Mouse (Mus musculus): ENCODE results near the gene Kcnma1. TPM values are rescaled to one million over a fixed set of nuclear protein-coding genes. Genes with fewer than 3 reads are reported as not detected.

Kcnma1 gene
- polyA plus RNA-seq, 1 experiment from 2014 or later, result 2.1 TPM

DNA sequence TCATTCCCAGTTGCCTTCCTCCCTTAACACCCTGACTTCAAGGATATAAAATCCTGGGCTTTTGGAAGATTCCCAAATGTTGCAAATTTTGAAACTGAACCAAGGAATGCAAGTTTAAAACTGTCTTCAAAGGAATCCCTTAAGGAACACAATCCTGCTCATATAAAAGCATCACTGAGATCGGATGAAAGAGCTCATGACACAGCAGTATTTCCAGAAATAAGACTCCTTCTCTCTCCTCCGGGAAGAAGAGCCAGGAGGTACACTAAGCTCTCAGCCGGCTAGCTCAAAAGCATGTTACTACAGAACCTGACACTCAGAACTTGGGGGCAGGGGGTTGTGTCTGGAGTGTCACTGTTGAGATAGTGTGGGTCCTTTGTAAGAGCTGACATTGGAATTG, 325.8 kb downstream of the Kcnma1 start:
- peak; percentile 11 for DNase-seq (ENCODE audit: low spot score)
- no peak overlapping the region for H3K4me3 ChIP-seq (replicated peaks; ENCODE audit: low read depth, low read length)
- 33% methylated on average over 3 of the region's 3 CpGs for WGBS
- H3K9me3 ChIP-seq (replicated peaks; ENCODE audit: low read length), result no peaks in the 10 kb centered on the region
- TF ChIP-seq CTCF (IDR thresholded peaks at IDR 0.05; ENCODE audit: low read depth), result no peak
- H3K36me3 ChIP-seq (ENCODE audit: insufficient read depth, low read length), result no peaks in the 10 kb centered on the region
- no peaks in the 10 kb centered on the region for H3K27me3 ChIP-seq (ENCODE audit: insufficient read depth, low read length)
- H3K27ac ChIP-seq, result no peak overlapping the region
- no peak overlapping the region for H3K4me2 ChIP-seq (ENCODE audit: low read length)
- ATAC-seq (replicated peaks; ENCODE audit: low FRiP score, low read depth), result no peak
- no peak overlapping the region for H3K9ac ChIP-seq (ENCODE audit: low read depth, low read length)
- H3K4me1 ChIP-seq (replicated peaks; ENCODE audit: insufficient read depth, low read length), result no peaks in the 10 kb centered on the region

DNA sequence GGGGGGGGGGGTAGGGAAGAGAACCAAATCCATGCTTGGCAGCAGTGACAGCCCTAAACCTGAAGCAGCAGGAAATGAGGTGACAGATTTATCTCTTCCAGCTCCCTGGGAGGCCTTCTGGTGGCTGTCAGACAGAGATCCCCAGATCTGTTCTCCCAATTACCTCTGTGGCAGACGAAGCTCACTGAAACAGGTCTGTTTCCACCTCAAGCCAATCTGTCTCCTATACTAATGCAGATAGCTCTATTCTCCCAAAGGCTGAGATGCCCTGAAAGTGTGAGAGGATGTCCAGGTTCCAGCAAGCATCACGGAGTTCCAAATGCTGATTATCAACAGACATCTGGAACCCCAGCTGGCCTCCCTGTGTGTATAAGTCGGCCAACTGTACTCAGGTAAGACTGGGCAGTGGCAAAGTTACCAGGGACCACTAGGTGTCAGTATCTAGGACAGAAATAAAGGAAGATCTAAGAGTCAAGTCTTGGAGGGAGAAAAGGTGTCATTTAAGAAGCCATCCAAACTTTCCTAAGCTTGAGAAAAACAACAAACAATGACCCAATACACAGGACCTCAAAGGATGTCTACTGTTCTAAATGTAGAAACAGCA, 329.7 kb downstream of the Kcnma1 start:
- Histone ChIP-seq H3K27me3 (ENCODE audit: insufficient read depth, low read length) (no peaks in the 10 kb centered on the region), H3K9ac (ENCODE audit: low read depth, low read length) (no peak overlapping the region), H3K9me3 (replicated peaks; ENCODE audit: low read length) (no peaks in the 10 kb centered on the region), H3K4me2 (ENCODE audit: low read length) (no peak overlapping the region), H3K4me3 (replicated peaks; ENCODE audit: low read depth, low read length) (no peak overlapping the region), H3K36me3 (ENCODE audit: insufficient read depth, low read length) (no peaks in the 10 kb centered on the region), H3K4me1 (replicated peaks; ENCODE audit: insufficient read depth, low read length) (no peaks in the 10 kb centered on the region), H3K27ac (no peak overlapping the region)
- peak; percentile 65 for TF ChIP-seq CTCF (IDR thresholded peaks at IDR 0.05; ENCODE audit: low read depth)
- no peak for ATAC-seq (replicated peaks; ENCODE audit: low FRiP score, low read depth)
- WGBS, result 34% methylated on average over 3 of the region's 3 CpGs
- peak; percentile 49 for DNase-seq (ENCODE audit: low spot score)

DNA sequence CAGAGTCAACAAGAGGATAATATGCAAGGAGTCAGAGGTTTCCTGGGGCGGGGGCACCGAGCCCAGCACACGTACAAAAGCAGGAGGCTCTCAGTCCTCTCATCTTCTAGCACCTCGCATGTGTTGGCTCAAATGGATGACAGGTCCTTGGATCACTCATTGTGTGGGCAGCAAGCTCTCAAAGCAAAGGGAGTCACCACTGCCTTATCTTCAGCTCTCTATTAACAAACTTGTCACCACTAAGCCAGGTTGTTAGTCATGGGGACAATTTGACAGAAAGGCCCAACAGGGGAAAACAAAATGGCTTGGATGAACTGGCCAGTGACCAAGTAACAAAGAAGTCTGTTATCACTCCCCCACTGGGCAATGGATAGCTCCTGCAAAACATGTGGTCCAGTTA, 331.5 kb downstream of the Kcnma1 start:
- Histone ChIP-seq H3K4me2 (ENCODE audit: low read length) (no peak overlapping the region), H3K9me3 (replicated peaks; ENCODE audit: low read length) (no peaks in the 10 kb centered on the region), H3K9ac (ENCODE audit: low read depth, low read length) (no peak overlapping the region), H3K27me3 (ENCODE audit: insufficient read depth, low read length) (no peaks in the 10 kb centered on the region), H3K4me1 (replicated peaks; ENCODE audit: insufficient read depth, low read length) (no peaks in the 10 kb centered on the region), H3K27ac (no peak overlapping the region), H3K4me3 (replicated peaks; ENCODE audit: low read depth, low read length) (no peak overlapping the region), H3K36me3 (ENCODE audit: insufficient read depth, low read length) (no peaks in the 10 kb centered on the region)
- no peak for TF ChIP-seq CTCF (IDR thresholded peaks at IDR 0.05; ENCODE audit: low read depth)
- ATAC-seq (replicated peaks; ENCODE audit: low FRiP score, low read depth) (no peak), DNase-seq (ENCODE audit: low spot score) (no peak)
- WGBS, result 76% methylated on average over 4 of the region's 4 CpGs

DNA sequence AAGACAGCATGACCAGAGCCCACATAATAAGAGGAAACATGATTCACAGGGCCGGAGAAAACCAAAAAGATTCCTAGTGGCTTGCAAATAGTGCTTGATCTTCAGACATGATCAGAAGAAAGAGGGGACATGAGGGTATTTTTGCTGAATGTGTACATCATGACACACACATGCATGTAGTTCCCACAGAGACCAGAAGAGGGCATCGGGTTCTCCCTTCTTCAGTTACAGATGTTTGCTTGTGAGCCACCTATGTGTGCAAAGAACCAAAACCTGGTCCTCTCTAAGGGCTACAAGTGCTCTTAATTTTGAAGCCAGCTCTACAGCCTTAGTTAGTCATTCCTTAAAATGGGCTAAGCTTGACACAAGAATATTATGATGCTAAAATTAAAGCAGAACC, 334.9 kb downstream of the Kcnma1 start:
- no peaks in the 10 kb centered on the region for H3K4me1 ChIP-seq (replicated peaks; ENCODE audit: insufficient read depth, low read length)
- TF ChIP-seq CTCF (IDR thresholded peaks at IDR 0.05; ENCODE audit: low read depth), result peak; percentile 56
- H3K4me3 ChIP-seq (replicated peaks; ENCODE audit: low read depth, low read length), result no peak overlapping the region
- no peak overlapping the region for H3K9ac ChIP-seq (ENCODE audit: low read depth, low read length)
- H3K36me3 ChIP-seq (ENCODE audit: insufficient read depth, low read length), result no peaks in the 10 kb centered on the region
- H3K4me2 ChIP-seq (ENCODE audit: low read length), result no peak overlapping the region
- no peak for ATAC-seq (replicated peaks; ENCODE audit: low FRiP score, low read depth)
- WGBS, result 64% methylated on average over 2 of the region's 2 CpGs
- DNase-seq (ENCODE audit: low spot score), result no peak
- no peaks in the 10 kb centered on the region for H3K9me3 ChIP-seq (replicated peaks; ENCODE audit: low read length)
- H3K27me3 ChIP-seq (ENCODE audit: insufficient read depth, low read length), result no peaks in the 10 kb centered on the region
- H3K27ac ChIP-seq, result no peak overlapping the region

DNA sequence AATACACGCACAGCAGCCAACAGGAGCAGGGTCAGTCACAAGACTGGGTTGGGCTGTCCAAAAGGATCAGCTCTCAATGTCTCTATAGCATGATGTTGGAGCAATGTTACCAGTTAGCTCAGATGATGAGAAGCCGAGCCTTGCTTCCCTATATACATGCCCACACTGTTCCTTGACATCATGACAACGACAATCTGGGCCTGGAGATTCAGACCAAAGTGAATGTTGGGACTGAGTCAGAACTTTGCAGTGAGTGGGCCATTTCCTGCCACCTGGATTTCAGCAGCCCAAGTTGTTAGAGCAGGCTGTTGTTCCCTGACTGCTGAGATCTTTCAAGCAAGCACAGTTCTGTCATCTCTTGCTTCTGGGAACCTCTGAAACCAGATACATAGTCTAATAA, 347.9 kb downstream of the Kcnma1 start:
- Histone ChIP-seq H3K4me3 (replicated peaks; ENCODE audit: low read depth, low read length) (no peak overlapping the region), H3K4me1 (replicated peaks; ENCODE audit: insufficient read depth, low read length) (no peaks in the 10 kb centered on the region), H3K4me2 (ENCODE audit: low read length) (no peak overlapping the region), H3K27ac (no peak overlapping the region), H3K9me3 (replicated peaks; ENCODE audit: low read length) (no peaks in the 10 kb centered on the region), H3K27me3 (ENCODE audit: insufficient read depth, low read length) (no peaks in the 10 kb centered on the region), H3K9ac (ENCODE audit: low read depth, low read length) (no peak overlapping the region), H3K36me3 (ENCODE audit: insufficient read depth, low read length) (no peaks in the 10 kb centered on the region)
- DNase-seq (ENCODE audit: low spot score) (no peak), ATAC-seq (replicated peaks; ENCODE audit: low FRiP score, low read depth) (no peak)
- WGBS, result 92% methylated on average over 3 of the region's 3 CpGs
- no peak for TF ChIP-seq CTCF (IDR thresholded peaks at IDR 0.05; ENCODE audit: low read depth)

DNA sequence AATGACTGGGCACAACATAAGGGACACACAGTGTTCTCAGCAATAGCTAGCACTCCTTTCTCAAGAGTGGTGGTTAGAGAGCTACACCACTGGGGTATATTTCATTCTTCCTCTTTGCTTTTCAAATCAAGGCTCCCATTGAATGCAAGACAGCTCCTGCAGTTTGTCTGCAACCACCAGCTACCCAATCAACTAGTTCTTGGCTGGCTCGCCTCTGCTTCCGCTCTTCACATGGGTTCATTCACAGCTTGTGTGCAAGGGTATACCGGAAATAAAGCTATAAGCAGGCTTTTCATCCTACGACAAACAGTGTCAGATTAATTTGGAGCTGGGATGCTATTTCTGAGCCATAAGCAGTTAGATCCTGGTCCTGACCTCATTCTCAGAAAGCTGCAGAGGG, 362.6 kb downstream of the Kcnma1 start:
- no peak overlapping the region for H3K4me2 ChIP-seq (ENCODE audit: low read length)
- H3K9ac ChIP-seq (ENCODE audit: low read depth, low read length), result no peak overlapping the region
- no peak overlapping the region for H3K27ac ChIP-seq
- H3K9me3 ChIP-seq (replicated peaks; ENCODE audit: low read length), result no peaks in the 10 kb centered on the region
- no peaks in the 10 kb centered on the region for H3K27me3 ChIP-seq (ENCODE audit: insufficient read depth, low read length)
- H3K4me3 ChIP-seq (replicated peaks; ENCODE audit: low read depth, low read length), result no peak overlapping the region
- no peak for DNase-seq (ENCODE audit: low spot score)
- TF ChIP-seq CTCF (IDR thresholded peaks at IDR 0.05; ENCODE audit: low read depth), result no peak
- no peaks in the 10 kb centered on the region for H3K4me1 ChIP-seq (replicated peaks; ENCODE audit: insufficient read depth, low read length)
- WGBS, result 77% methylated on average over 4 of the region's 4 CpGs
- no peak for ATAC-seq (replicated peaks; ENCODE audit: low FRiP score, low read depth)
- no peaks in the 10 kb centered on the region for H3K36me3 ChIP-seq (ENCODE audit: insufficient read depth, low read length)

DNA sequence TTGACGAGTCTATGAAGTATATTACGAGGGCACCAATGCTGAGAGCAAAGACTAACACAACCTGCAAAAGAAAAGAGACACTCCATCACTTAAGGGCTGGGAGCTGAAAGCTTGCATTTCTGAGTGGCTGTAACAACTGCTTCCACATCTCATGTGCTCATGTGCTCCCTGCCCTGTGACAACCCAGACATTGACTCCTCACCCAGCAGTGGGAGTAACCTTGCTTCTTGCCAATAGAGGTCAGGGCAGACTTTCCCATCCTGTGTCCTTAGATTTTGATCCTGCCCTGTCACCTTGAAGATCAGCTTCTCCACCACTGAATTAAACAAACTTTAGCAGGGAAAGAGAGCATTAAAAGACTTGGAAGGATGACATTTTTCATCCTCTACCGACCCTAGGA, 364.2 kb downstream of the Kcnma1 start:
- no peak for DNase-seq (ENCODE audit: low spot score)
- no peak overlapping the region for H3K27ac ChIP-seq
- H3K27me3 ChIP-seq (ENCODE audit: insufficient read depth, low read length), result no peaks in the 10 kb centered on the region
- H3K36me3 ChIP-seq (ENCODE audit: insufficient read depth, low read length), result no peaks in the 10 kb centered on the region
- WGBS, result 78% methylated on average over 3 of the region's 3 CpGs
- no peak overlapping the region for H3K4me3 ChIP-seq (replicated peaks; ENCODE audit: low read depth, low read length)
- no peak overlapping the region for H3K9ac ChIP-seq (ENCODE audit: low read depth, low read length)
- ATAC-seq (replicated peaks; ENCODE audit: low FRiP score, low read depth), result no peak
- TF ChIP-seq CTCF (IDR thresholded peaks at IDR 0.05; ENCODE audit: low read depth), result 0 out of 2 replicates have a peak, but pooled peaks have one; percentile 8
- no peak overlapping the region for H3K4me2 ChIP-seq (ENCODE audit: low read length)
- H3K9me3 ChIP-seq (replicated peaks; ENCODE audit: low read length), result no peaks in the 10 kb centered on the region
- H3K4me1 ChIP-seq (replicated peaks; ENCODE audit: insufficient read depth, low read length), result no peaks in the 10 kb centered on the region
